Mouse (Mus musculus): Measurements from ENCODE around the gene Ubl3.

DNA sequence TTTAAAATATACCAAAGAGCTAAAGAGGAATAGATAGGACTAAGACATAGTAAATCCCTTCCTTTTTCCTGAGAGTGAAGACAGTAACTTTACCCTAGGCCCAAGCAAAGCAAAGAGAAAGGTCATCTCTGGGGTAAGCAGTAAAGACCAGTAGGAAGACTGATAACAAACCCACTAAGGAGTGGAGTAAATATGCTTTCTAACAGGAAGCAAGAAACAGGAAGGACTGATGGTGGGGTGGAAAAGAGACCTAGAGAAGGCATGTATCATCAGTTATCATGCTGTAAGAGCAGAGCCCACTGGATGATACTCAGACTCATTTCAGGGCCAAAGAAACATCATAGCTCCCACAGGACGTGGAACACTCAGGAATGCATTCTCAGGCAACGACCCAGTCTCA lies 10.4 kb downstream of the Ubl3 start:
- TF ChIP-seq CTCF (IDR thresholded peaks at IDR 0.05; ENCODE audit: control insufficient read depth, insufficient read depth, insufficient read length) (no peak), USF1 (IDR thresholded peaks at IDR 0.05; ENCODE audit: low read depth) (no peak), CEBPB (IDR thresholded peaks at IDR 0.05; ENCODE audit: low read depth) (no peak), MYOG (IDR thresholded peaks at IDR 0.05; ENCODE audit: control insufficient read depth, extremely low read depth, insufficient read length) (no peak), MYOD1 (IDR thresholded peaks at IDR 0.05; ENCODE audit: control insufficient read depth, insufficient read length, low read depth) (no peak), MAX (IDR thresholded peaks at IDR 0.05) (no peak)

Measured in C2C12 (cell line).